Mouse (Mus musculus) bone marrow, adult 2 months (tissue): ENCODE data around the gene Mid1. TPM values are rescaled to one million over a fixed set of nuclear protein-coding genes. Genes with fewer than 3 reads are reported as not detected.
A peak's percentile ranks its signal among the peaks of the same experiment; 100 is the strongest.
"Not testable (repeated sequence)": the region's sequence is repeated elsewhere in the genome, so short reads cannot be mapped to it uniquely, and the experiment has no call there.

Source experiments
- H3K27ac ChIP-seq: fragments of 200-500 bp; 2 replicates; pipeline ENCODE4 v1.5.1; 2012; ENCODE audit warnings: low read depth, mild to moderate bottlenecking, control low read depth, inconsistent platforms, low read length; ENCODE audit not compliant: control insufficient read depth, poor library complexity, insufficient read depth
- H3K4me1 ChIP-seq: fragments of 200-500 bp; 2 replicates; pipeline ENCODE4 v1.6.1; 2011; ENCODE audit warnings: low read length; ENCODE audit not compliant: control insufficient read depth, insufficient read depth
- H3K4me3 ChIP-seq: fragments of 200-500 bp; replicated peaks from 2 replicates; pipeline ENCODE3; 2011; ENCODE audit warnings: mild to moderate bottlenecking, low read depth, low read length, control low read depth; ENCODE audit not compliant: control insufficient read depth
- CTCF ChIP-seq: fragments of 200-500 bp; IDR thresholded peaks from 2 replicates; pipeline ENCODE4 v1.5.1; 2011; ENCODE audit warnings: low read length, control low read depth; ENCODE audit not compliant: control insufficient read depth, insufficient read depth
- WGBS: fragments of 180-500 bp; shearing (Covaris S2); methylation state at CpG from one replicate; pipeline ENCODE4 v1.1.7; 2018; 5-methylcytosine and 5-hydroxymethylcytosine counted together
- polyA plus RNA-seq: library from polyadenylated mRNA; stranded (reverse); fragments of >200 nt; gene quantifications from 2 replicates; pipeline ENCODE4 v1.2.4, GENCODE M21; 2011; ENCODE audit warnings: low replicate concordance; ENCODE audit not compliant: missing spikeins, insufficient read depth, insufficient read length

The Mid1 gene
- polyA plus RNA-seq, 1 experiment, result 33.3 TPM

DNA sequence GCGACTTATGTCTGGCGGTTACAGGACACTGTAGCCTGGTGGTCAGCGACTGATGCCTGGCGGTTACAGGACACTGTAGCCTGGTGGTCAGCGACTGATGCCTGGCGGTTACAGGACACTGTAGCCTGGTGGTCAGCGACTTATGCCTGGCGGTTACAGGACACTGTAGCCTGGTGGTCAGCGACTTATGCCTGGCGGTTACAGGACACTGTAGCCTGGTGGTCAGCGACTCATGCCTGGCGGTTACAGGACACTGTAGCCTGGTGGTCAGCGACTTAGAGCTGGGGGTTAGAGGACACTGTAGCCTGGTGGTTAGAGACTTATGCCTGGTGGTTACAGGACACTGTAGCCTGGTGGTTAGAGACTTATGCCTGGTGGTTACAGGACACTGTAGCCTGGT, 328.4 kb downstream of the Mid1 start:
- not testable (repeated sequence) for H3K27ac ChIP-seq, H3K4me3 ChIP-seq, H3K4me1 ChIP-seq
- WGBS, result 94% methylated on average over 5 of the region's 13 CpGs

DNA sequence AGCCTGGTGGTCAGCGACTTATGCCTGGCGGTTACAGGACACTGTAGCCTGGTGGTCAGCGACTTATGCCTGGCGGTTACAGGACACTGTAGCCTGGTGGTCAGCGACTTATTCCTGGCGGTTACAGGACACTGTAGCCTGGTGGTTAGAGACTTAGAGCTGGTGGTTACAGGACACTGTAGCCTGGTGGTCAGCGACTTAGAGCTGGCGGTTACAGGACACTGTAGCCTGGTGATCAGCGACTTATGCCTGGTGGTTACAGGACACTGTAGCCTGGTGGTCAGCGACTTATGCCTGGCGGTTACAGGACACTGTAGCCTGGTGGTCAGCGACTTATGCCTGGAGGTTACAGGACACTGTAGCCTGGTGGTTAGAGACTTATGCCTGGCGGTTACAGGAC, 329.0 kb downstream of the Mid1 start:
- not testable (repeated sequence) for H3K27ac ChIP-seq, H3K4me1 ChIP-seq, H3K4me3 ChIP-seq
- WGBS, result 70% methylated on average over 7 of the region's 13 CpGs

DNA sequence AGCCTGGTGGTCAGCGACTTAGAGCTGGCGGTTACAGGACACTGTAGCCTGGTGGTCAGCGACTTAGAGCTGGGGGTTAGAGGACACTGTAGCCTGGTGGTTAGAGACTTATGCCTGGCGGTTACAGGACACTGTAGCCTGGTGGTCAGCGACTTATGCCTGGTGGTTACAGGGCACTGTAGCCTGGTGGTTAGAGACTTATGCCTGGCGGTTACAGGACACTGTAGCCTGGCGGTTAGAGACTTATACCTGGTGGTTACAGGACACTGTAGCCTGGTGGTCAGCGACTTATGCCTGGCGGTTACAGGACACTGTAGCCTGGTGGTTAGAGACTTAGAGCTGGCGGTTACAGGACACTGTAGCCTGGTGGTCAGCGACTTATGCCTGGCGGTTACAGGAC, 330.9 kb downstream of the Mid1 start:
- not testable (repeated sequence) for H3K27ac ChIP-seq, H3K4me1 ChIP-seq, H3K4me3 ChIP-seq
- WGBS, result 87% methylated on average over 12 of the region's 12 CpGs

DNA sequence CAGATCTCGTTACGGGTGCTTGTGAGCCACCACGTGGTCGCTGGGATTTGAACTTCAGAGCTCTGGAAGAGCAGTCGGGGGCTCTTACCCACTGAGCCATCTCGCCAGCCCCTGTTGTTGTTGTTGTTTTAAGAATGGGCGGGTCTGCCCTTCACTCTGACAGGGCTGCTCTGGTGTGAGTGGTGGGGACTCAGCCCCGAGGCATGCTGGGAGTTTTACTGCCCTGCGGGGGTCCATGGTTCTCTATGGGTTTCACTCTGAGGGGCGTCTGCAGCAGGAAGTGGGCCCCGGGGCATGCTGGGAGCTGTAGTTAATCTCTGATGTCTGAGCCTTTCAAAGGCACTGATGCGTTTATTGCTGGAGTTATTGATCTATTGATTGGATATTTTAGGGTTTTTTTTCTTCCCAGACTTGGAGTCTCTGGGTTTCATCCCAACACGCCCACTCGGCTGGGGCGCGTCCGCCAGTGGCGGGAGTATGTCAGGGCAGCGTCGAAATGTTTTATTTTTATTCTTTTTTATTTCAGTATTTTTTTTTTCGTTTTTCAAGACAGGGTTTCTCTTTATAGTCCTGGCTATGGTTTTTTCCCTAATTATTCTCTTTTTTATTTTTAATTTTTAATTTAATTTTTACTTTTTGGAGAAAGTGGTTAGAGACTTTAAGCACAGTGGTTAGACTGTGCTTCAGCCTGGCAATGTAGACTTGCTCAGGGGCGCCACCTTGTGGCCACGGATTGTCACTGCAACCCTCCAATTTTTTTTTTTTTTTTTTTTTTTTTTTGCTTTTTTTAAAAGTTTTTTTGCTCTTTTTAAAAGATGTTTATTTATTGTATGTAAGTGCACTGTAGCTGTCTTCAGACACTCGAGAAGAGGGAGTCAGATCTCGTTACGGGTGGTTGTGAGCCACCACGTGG, 332.6 kb downstream of the Mid1 start:
- not testable (repeated sequence) for H3K4me3 ChIP-seq, H3K27ac ChIP-seq, H3K4me1 ChIP-seq
- 65% methylated on average over 27 of the region's 27 CpGs for WGBS
- TF ChIP-seq CTCF, result peak; percentile 78

DNA sequence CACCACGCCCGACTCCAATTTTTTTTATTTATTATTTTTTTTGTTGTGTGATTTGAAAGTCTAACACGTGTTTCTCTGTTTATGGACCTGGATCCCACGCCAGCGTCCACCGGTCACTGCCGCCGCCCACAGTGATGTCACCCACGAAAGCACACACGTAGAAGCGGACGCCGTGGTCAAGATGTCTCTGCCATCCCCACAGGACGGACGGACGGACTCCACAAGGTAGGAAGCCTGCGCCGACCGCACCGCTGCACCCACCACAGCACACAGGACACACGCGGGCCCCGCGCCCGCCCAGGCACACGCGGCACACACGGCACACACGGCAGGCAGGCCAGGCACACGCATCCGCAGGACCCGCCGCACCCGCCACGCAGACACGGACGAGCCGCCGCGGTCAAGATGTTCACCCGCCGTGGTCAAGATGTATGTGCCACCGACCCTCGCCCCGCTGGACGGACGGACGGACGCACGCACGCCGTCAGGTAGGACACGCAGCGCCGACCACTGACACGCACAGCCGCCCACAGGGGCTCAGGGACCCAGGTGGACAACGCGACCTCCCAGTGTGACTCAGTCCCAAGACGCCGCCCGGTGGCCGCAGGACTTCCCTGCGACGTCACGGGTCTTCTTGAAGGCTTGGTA, 333.7 kb downstream of the Mid1 start:
- H3K4me1 ChIP-seq, result not testable (repeated sequence)

DNA sequence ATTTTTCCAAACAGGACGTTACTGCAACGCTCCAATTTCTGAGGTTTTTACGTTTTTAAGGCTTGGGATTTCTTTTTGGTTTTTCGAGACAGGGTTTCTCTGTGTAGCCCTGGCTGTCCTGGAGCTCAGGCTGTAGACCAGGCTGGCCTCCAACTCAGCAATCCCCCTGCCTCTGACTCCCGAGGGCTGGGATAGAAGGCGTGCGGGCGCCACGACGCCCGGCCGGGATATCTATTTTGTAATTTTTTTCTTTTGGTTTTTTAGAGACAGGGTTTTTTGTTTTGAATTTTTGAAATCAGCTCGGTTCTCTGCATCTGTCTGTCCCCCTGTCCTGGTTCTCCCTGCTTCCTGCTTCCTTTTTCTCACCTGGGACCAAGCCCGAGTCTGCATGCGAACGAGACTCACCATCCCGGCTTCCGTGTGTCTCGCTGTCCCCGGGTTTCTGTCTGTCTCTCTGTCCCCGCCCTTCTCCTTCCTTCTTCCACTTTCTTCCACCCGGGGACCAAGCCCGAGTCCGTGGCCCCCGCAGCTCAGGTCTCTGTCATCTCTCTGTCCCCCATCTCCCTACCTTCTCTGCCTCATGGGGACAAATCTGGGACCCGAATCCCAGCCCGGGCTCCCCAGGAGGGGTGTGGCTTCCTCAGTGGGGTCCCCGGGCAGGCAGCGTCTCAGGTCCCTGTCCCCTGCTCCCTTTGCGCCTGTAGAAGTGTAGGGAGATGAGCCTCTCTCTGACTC, 334.4 kb downstream of the Mid1 start:
- 86% methylated on average over 30 of the region's 30 CpGs for WGBS
- H3K27ac ChIP-seq, H3K4me3 ChIP-seq, H3K4me1 ChIP-seq: not testable (repeated sequence)

More for the DNA sequence above, 333.7 kb downstream of the Mid1 start:
- Histone ChIP-seq H3K4me3 (peak overlapping the region; percentile 28), H3K27ac (peak overlapping the region; percentile 14; the same call in 1 of the 2 replicates)
- 86% methylated on average over 66 of the region's 66 CpGs for WGBS

DNA sequence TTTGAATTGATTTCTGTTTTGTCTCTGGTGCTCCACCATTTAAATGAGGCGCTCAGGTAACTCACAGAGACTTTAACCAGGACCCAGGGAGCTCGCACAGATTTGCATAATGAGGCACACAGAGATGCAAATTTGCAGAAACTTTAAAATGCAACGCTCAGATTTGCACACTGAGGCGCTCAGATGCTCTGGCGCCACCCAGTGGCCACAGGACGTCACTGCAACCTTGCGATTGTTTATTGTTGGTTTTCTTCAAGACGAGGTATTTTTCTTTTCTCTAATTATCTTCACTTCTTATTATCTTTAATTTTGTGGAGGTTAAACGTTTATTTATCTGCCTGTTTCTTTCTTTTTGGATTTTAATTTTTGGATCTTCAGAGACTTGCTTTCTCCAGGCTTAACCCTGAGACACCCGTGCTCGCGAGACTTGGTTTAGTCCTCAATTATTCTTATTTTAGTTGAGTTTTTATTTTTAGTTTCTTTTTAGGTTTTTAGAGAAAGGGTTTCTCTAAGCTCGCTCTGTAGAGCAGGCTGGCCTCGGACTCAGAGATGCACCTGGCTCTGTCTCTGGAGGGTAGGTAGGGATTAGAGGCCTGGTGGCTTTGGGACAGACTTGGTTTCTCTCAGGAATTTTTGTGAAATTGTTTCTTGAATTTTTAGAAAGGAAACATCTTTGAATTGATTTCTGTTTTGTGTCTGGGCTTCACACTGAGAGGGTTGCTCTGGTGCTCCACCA, 335.1 kb downstream of the Mid1 start:
- not testable (repeated sequence) for H3K4me1 ChIP-seq, H3K4me3 ChIP-seq, H3K27ac ChIP-seq
- TF ChIP-seq CTCF, result peak; percentile 45
- 53% methylated on average over 14 of the region's 14 CpGs for WGBS

DNA sequence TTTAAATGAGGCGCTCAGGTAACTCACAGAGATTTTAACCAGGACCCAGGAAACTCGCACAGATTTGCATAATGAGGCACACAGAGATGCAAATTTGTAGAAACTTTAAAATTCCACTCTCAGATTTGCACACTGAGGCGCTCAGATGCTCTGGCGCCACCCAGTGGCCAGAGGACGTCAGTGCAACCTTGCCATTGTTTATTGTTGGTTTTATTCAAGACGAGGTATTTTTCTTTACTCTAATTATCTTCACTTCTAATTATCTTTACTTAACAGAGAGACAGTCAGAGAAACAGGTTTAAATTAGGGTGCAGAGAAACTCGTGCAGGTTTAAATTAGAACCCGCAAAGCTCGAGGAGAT, 335.7 kb downstream of the Mid1 start:
- H3K4me1 ChIP-seq, H3K27ac ChIP-seq, H3K4me3 ChIP-seq: not testable (repeated sequence)
- peak; percentile 96 for TF ChIP-seq CTCF
- 48% methylated on average over 9 of the region's 9 CpGs for WGBS

DNA sequence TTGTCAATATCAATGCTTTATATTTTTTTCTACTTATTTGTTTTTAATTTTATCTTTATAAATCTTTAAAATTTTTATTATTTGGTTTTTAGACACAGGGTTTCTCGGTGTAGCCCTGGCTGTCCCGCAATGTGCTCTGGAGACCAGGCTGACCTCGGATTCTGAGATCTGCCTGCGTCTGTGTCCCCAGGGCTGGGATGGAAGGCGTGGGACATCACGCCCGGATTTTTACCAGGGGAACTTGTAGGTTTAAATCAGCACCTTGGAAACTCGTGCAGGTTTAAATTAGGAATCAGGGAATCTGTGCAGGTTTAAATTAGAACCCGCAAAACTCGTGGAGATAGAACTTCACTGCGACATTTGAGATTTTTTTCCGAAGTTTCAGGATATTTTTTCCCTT, 336.2 kb downstream of the Mid1 start:
- not testable (repeated sequence) for H3K4me3 ChIP-seq
- WGBS, result 76% methylated on average over 12 of the region's 12 CpGs

More for the DNA sequence above, 336.2 kb downstream of the Mid1 start:
- H3K4me1 ChIP-seq, H3K27ac ChIP-seq: not testable (repeated sequence)
